Mouse (Mus musculus): ENCODE measurements around the gene Efhd2.

Efhd2 gene

DNA sequence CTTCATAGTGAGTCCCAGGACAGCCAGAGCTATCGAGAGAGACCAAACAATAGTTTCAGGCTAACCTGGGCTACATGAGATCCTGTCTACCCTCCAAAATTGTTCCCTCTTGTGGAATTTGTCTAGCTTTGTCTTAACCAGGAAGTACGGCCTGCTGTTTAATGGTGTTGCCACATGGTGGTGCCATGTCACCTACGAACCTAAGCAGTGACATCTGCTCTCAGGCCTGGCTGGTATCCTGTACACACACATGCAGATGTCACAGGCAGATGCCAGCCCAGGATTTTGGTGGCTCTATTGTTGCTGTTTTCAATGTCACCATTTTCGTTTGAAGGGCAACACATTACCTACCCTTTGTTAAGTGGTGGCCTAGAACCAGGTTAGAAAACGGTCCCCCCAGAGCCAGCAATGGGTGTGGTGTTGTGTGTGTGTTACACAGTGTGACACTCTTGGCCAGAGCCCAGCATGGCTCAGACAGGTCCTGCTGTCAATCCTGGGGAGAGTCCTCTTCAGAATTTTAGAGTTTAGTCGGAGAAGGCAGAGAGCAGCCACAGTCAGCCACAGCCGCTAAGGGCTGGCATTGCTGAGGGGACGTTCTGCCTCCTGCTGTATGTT is 64.8 kb downstream of the Efhd2 start:
- DNase-seq (ENCODE audit: low read depth, low spot score) = peak; percentile 89
